Mouse (Mus musculus): ENCODE results near the gene Ncaph2. TPM values are rescaled to one million over a fixed set of nuclear protein-coding genes. Genes with fewer than 3 reads are reported as not detected.

Gene Ncaph2
- 9.2 TPM for polyA plus RNA-seq (2014; fragmentation: Illumina TruSeq; extraction: RNeasy Lipid Tissue Mini Kit (QIAGEN cat#74804); ENCODE audit: low read depth, low replicate concordance)

DNA sequence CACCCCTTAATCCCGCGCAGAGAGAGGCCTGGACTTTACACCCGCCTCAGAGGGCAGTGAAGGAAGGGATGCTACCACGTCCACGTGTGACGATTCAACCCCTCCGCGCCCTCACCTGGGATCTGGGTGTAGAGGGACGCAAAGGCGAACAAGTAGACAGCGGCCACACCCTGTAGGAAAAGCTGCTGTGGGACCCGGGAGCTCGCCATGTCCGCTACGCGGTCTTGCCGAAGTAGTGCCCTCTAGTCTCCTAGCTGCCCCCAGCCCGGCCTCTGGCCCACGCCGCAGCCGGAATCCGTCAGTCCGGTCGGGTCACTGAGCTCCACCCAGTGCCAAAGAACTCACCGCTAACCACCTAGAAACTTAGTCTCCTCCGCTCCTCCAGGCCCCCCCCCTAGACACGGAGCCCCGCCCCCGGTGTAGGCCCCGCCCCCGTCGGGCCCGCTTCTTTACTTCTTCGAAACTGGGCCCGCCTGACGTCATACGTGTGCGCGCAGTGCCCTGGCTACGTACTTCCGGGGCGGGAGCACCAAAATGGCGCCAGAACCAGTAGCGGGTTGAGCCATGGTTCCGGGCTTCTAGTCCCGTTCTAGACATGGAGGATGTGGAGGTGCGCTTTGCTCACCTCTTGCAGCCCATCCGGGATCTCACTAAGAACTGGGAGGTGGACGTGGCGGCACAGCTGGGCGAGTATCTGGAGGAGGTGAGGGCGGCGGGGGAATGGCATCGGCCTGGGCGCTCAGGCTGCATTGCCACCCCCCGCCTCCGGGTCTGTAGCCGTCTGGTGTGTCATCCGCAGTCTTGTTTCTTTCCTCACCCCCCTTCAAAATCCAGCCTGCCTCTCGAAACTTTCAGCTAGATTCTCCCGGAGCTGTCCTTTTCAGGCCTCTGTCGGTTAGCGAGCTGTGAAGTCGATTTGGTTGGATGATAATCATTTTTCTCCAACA lies at the start of gene Ncaph2, which contains the start of gene Lmf2:
Ncaph2 (plus strand) TSS at position 479 of the 947 bp plus-strand sequence.
Lmf2 (minus strand) TSS at position 419 of the 947 bp plus-strand sequence.

DNA sequence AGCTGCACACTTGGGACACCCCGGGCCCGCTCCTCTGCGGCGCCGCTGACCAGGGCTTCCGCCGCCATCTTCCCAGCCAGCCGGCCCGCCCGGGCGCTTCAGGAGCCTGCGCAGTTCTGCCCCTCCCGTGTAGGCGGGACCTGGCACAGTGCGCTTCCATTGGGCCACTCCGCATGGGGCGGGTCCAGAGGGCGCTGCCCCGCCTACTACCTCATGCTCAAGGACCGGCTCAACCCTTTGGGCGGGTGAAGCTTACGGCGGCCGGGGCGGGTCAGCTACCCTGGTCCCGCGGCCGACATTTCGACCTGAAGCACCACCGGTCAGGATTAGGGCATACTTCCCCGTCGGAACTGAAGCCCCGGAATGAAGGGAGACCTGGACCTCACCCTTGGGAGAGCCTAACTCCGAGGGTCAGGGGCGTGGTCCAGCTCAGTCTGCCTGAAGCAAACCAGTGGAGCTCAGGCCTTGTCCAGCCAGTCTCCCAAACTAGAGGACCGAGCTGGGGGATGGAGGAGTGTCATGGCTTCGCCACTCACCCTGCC lies 40.3 kb upstream of the Ncaph2 start, which contains the start of gene Sbf1:
Sbf1 (minus strand) TSS at position 122 of the 542 bp plus-strand sequence.

DNA sequence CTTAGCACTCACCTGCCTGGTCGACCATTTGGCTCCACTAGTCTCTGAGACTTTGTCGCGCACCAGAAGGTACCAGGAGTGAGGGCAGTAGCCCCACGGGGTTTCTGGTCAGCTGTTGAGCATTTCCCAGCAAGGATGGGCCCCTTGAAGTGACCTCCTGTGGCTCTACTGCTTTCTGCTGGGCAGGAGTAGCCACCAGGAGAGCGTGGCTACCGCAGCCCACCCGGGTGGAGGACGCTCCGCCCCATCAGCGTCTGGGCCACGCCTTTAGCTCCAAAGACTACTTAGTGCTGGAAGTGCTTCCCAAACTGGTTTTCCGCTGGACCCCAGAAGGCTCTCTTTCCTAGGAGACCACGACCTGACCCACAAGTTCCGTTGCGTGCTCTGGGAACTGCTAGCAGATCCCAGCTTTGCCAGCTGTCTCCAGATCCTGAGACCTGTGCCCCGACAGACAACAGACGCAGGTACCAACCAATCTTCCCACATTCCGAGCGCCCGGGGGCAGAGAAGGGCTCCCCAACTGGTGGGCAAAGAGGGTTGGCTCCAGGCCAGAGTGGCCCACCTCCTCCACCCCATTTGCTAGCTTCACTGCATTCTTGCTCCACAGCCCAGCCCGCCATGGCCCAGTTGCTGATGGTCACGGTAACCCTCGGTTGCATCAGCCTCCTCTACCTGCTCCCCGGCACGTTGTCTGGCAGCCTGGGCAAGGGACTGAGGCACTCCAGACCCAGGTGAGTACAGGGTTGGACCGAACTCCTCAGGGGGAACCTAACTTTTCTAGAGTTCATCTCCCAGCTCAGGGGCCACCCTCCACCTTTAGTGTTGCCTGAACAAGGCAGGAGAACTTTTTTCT lies 32.6 kb upstream of the Ncaph2 start, which contains the start of gene Adm2:
Adm2 (plus strand) TSS at position 51 of the 853 bp plus-strand sequence.

GRCm38 (mm10) chr15:89334271-89334670 lies 21.2 kb upstream of the Ncaph2 start, which contains the start of gene Miox:
Gene Miox (plus strand): TSS chr15:89334398.

GRCm38 (mm10) chr15:89373762-89374248 lies 18.3 kb downstream of the Ncaph2 start, which contains the start of gene Sco2:
Gene Sco2 (minus strand): TSS chr15:89373846.

GRCm38 (mm10) chr15:89376957-89377356 lies 21.4 kb downstream of the Ncaph2 start, which contains the start of gene Tymp:
Gene Tymp (minus strand): TSS chr15:89377039.

GRCm38 (mm10) chr15:89378831-89379401 lies 23.4 kb downstream of the Ncaph2 start, which contains the start of gene Odf3b:
Gene Odf3b (minus strand): TSS chr15:89379282.

DNA sequence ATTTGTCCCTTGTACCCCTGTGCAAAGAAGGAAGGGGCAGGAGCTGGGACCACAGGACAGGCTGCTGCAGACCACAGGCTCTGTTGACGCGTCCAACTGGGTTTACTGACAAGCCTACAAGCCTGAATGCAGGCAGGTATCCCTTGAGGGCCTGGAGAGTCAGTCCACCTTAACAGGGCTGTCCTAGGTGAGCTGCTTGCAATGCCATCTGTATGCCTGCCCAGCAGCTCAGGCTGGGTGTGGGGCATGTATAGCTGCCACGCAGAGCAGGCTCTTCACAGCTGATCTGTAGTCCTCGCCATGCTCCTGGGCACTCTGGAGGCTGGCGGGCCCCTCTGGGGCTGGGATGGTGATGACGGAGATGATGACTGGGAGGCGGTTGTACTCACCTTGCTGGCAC lies 29.1 kb downstream of the Ncaph2 start, which contains the start of gene Klhdc7b:
Klhdc7b (plus strand) TSS at position 301 of the 400 bp plus-strand sequence.

GRCm38 (mm10) chr15:89410118-89410517 lies 54.6 kb downstream of the Ncaph2 start, which contains the start of gene Syce3:
Gene Syce3 (minus strand): TSS chr15:89410503.

Other genes starting within 250 kb of the Ncaph2 start
- gene Tubgcp6, start 232.6 kb upstream of the Ncaph2 start, polyA plus RNA-seq (2014; fragmentation: Illumina TruSeq; extraction: RNeasy Lipid Tissue Mini Kit (QIAGEN cat#74804); ENCODE audit: low read depth, low replicate concordance), result 1.2 TPM
- not detected for gene Hdac10, start 227.0 kb upstream of the Ncaph2 start, polyA plus RNA-seq (2014; fragmentation: Illumina TruSeq; extraction: RNeasy Lipid Tissue Mini Kit (QIAGEN cat#74804); ENCODE audit: low read depth, low replicate concordance)
- 0.18 TPM for gene Mapk12, start 215.0 kb upstream of the Ncaph2 start, polyA plus RNA-seq (2014; fragmentation: Illumina TruSeq; extraction: RNeasy Lipid Tissue Mini Kit (QIAGEN cat#74804); ENCODE audit: low read depth, low replicate concordance)
- gene Mapk11, start 206.1 kb upstream of the Ncaph2 start, polyA plus RNA-seq (2014; fragmentation: Illumina TruSeq; extraction: RNeasy Lipid Tissue Mini Kit (QIAGEN cat#74804); ENCODE audit: low read depth, low replicate concordance), result 0.31 TPM
- 4.6 TPM for gene Plxnb2, start 174.9 kb upstream of the Ncaph2 start, polyA plus RNA-seq (2014; fragmentation: Illumina TruSeq; extraction: RNeasy Lipid Tissue Mini Kit (QIAGEN cat#74804); ENCODE audit: low read depth, low replicate concordance)
- gene Dennd6b, start 159.2 kb upstream of the Ncaph2 start, polyA plus RNA-seq (2014; fragmentation: Illumina TruSeq; extraction: RNeasy Lipid Tissue Mini Kit (QIAGEN cat#74804); ENCODE audit: low read depth, low replicate concordance), result 1.0 TPM
- gene Ppp6r2, start 144.2 kb upstream of the Ncaph2 start, polyA plus RNA-seq (2014; fragmentation: Illumina TruSeq; extraction: RNeasy Lipid Tissue Mini Kit (QIAGEN cat#74804); ENCODE audit: low read depth, low replicate concordance), result 16.1 TPM
- 5.4 TPM for gene Sbf1, start 40.4 kb upstream of the Ncaph2 start, polyA plus RNA-seq (2014; fragmentation: Illumina TruSeq; extraction: RNeasy Lipid Tissue Mini Kit (QIAGEN cat#74804); ENCODE audit: low read depth, low replicate concordance)
- gene Adm2, start 33.0 kb upstream of the Ncaph2 start, polyA plus RNA-seq (2014; fragmentation: Illumina TruSeq; extraction: RNeasy Lipid Tissue Mini Kit (QIAGEN cat#74804); ENCODE audit: low read depth, low replicate concordance), result not detected
- 0.21 TPM for gene Miox, start 21.3 kb upstream of the Ncaph2 start, polyA plus RNA-seq (2014; fragmentation: Illumina TruSeq; extraction: RNeasy Lipid Tissue Mini Kit (QIAGEN cat#74804); ENCODE audit: low read depth, low replicate concordance)
- gene Lmf2, start 60 bp upstream of the Ncaph2 start, polyA plus RNA-seq (2014; fragmentation: Illumina TruSeq; extraction: RNeasy Lipid Tissue Mini Kit (QIAGEN cat#74804); ENCODE audit: low read depth, low replicate concordance), result 1.1 TPM
- 0.62 TPM for gene Sco2, start 18.1 kb downstream of the Ncaph2 start, polyA plus RNA-seq (2014; fragmentation: Illumina TruSeq; extraction: RNeasy Lipid Tissue Mini Kit (QIAGEN cat#74804); ENCODE audit: low read depth, low replicate concordance)
- gene Tymp, start 21.3 kb downstream of the Ncaph2 start, polyA plus RNA-seq (2014; fragmentation: Illumina TruSeq; extraction: RNeasy Lipid Tissue Mini Kit (QIAGEN cat#74804); ENCODE audit: low read depth, low replicate concordance), result not detected
- gene Odf3b, start 23.6 kb downstream of the Ncaph2 start, polyA plus RNA-seq (2014; fragmentation: Illumina TruSeq; extraction: RNeasy Lipid Tissue Mini Kit (QIAGEN cat#74804); ENCODE audit: low read depth, low replicate concordance), result not detected
- not detected for gene Klhdc7b, start 29.2 kb downstream of the Ncaph2 start, polyA plus RNA-seq (2014; fragmentation: Illumina TruSeq; extraction: RNeasy Lipid Tissue Mini Kit (QIAGEN cat#74804); ENCODE audit: low read depth, low replicate concordance)
- gene Syce3, start 54.8 kb downstream of the Ncaph2 start, polyA plus RNA-seq (2014; fragmentation: Illumina TruSeq; extraction: RNeasy Lipid Tissue Mini Kit (QIAGEN cat#74804); ENCODE audit: low read depth, low replicate concordance), result 49.1 TPM
- gene Cpt1b, start 70.1 kb downstream of the Ncaph2 start, polyA plus RNA-seq (2014; fragmentation: Illumina TruSeq; extraction: RNeasy Lipid Tissue Mini Kit (QIAGEN cat#74804); ENCODE audit: low read depth, low replicate concordance), result 21.4 TPM
- 8.2 TPM for gene C730034F03Rik, start 73.9 kb downstream of the Ncaph2 start, polyA plus RNA-seq (2014; fragmentation: Illumina TruSeq; extraction: RNeasy Lipid Tissue Mini Kit (QIAGEN cat#74804); ENCODE audit: low read depth, low replicate concordance)
- gene Gm44502, start 74.0 kb downstream of the Ncaph2 start, polyA plus RNA-seq (2014; fragmentation: Illumina TruSeq; extraction: RNeasy Lipid Tissue Mini Kit (QIAGEN cat#74804); ENCODE audit: low read depth, low replicate concordance), result 0.28 TPM
- 36.5 TPM for gene Chkb, start 74.2 kb downstream of the Ncaph2 start, polyA plus RNA-seq (2014; fragmentation: Illumina TruSeq; extraction: RNeasy Lipid Tissue Mini Kit (QIAGEN cat#74804); ENCODE audit: low read depth, low replicate concordance)
- gene Mapk8ip2, start 98.2 kb downstream of the Ncaph2 start, polyA plus RNA-seq (2014; fragmentation: Illumina TruSeq; extraction: RNeasy Lipid Tissue Mini Kit (QIAGEN cat#74804); ENCODE audit: low read depth, low replicate concordance), result 2.8 TPM
- 24.8 TPM for gene Arsa, start 121.7 kb downstream of the Ncaph2 start, polyA plus RNA-seq (2014; fragmentation: Illumina TruSeq; extraction: RNeasy Lipid Tissue Mini Kit (QIAGEN cat#74804); ENCODE audit: low read depth, low replicate concordance)
- gene Shank3, start 143.9 kb downstream of the Ncaph2 start, polyA plus RNA-seq (2014; fragmentation: Illumina TruSeq; extraction: RNeasy Lipid Tissue Mini Kit (QIAGEN cat#74804); ENCODE audit: low read depth, low replicate concordance), result 0.06 TPM
- 190 TPM for gene Acr, start 212.6 kb downstream of the Ncaph2 start, polyA plus RNA-seq (2014; fragmentation: Illumina TruSeq; extraction: RNeasy Lipid Tissue Mini Kit (QIAGEN cat#74804); ENCODE audit: low read depth, low replicate concordance)
- 58.7 TPM for gene Rabl2, start 236.2 kb downstream of the Ncaph2 start, polyA plus RNA-seq (2014; fragmentation: Illumina TruSeq; extraction: RNeasy Lipid Tissue Mini Kit (QIAGEN cat#74804); ENCODE audit: low read depth, low replicate concordance)